Mouse (Mus musculus): ENCODE data around the gene Prtn3.

The Prtn3 gene

GRCm38 (mm10) chr10:79909092-79909922, 35.0 kb downstream of the Prtn3 start:
- peak; percentile 50 for DNase-seq (ENCODE audit: low read depth, low spot score)

DNA sequence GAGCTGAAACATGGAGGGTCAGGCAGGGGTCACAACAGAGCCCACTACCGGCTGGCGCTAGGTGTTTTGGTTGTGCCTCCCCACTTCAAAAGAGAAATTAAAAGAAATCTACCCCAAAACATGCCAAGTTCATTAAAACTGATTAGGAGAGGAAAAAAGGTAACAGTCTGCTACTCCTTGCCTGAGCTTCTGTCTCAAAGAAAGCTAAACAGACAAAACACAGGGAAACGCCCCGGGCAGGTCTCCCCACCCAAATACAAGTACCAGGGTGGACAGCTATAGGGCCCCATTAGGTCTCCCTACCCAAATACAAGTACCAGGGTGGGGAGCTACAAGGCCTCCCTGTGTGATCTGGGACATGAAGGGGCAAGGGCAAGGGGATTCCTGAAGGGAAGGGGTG, 36.3 kb downstream of the Prtn3 start, which contains the start of gene Gm26602:
Gene Gm26602 (plus strand): TSS at position 301 of the 400 bp plus-strand sequence.
- no peak for DNase-seq (ENCODE audit: low read depth, low spot score)

DNA sequence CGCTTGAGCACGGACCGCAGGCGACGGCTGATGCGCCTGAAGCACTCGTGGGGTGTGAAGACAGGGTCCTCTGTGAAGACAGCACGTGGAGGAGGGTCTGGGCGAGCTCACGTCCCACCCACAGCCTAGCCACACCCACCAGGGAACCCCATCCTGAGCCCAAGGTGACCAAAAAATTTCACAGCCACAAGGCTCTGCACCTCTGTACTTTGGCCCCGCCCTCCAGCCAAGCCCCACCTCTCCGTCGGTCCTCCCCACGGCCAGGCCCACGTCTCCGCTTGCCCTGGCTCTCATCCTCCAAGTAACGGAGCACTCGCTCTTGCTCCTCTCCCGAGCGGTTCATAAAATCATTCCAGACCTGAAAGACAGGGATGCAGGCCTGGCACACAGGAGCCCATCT, 38.1 kb downstream of the Prtn3 start:
- DNase-seq (ENCODE audit: low read depth, low spot score): no peak

DNA sequence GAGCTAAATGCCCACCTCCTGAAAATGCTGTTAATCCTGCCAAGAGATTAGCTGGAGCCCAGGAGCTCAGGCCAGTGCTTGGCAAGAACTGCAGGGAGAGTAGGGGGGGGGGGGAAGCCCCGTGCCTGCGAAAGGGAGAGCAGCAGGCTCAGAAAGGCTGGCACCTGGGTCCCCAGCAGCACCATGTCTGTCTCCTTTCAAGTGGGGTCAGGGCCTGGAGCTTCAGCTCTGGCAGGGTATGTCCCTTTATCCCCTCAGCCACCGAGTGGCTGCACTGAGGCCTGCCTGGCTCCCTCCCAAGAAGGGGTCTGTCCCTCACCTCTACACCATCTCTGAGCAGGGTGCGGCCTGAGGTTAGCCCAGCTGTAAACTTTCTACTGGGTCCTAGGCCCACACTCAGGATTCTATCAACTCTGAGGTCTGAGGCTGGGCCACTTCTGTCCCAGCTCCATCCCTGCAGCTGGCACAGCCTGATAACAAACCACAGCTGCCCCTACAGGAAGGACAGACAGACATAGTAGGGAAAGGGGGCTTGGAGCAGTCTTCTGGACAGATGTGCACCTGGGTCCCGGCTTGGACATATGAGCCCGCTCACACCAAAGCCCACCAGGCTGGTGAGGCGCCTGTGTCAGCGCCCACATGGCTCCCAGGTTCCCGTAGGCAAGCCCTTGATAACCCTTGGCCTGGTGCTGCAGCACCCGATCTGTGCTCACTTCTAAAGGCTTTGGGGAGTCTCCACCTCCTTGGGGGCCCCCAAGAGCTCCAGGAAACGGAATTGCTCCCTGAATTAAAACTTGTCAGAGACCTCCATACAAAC, 40.1 kb downstream of the Prtn3 start:
- peak; percentile 62 for DNase-seq (ENCODE audit: low read depth, low spot score)

DNA sequence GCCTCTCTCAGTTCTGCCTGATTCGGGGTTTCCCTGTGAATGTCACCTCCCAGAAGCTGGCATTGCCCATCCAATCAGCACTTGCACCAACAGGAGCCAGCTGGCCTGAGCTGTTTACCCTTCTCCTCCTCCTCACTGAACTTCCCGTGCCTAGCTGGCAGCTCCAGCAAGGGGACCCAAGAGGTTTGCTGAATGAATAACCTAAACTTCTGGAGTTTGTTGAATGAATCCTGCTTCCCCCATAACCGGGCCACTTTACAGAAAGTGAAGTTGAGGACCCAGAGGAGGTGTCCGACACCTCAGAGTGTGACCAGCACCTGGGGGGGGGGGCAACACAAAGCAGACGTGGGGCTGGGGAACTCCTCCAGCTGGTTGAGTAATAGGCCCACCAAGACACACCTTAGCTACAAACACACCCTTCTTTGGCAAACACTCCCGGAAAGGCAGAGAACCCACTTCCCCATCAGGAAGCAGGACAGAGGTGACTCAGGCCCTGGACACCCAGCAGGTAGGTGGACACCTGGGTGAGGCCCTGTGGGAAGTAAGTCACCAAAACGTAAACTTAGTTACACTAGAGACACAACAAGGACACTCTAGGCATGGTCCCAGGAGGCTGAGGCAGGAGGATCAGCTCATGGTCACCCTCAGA, 40.8 kb downstream of the Prtn3 start:
- no peak for DNase-seq (ENCODE audit: low read depth, low spot score)

DNA sequence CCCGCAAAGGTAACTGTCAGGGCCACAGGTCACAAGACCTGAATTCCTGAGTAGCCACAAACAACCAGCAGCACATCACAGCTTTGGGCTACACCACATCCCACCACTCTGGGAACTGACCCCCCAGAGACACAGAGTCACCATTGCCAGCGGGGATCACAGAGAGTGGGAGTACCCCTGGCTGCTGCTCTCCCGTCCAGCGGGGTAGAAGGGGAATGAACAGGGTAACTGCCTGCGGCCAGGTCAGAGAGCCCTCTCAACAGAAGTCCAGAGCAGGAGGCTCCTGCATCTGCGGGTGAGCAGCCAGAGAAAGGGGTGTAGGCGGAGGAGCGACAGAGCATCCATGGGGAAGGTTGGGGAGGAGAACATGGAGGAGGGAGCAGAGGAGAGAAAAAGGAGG, 41.8 kb downstream of the Prtn3 start:
- no peak for DNase-seq (ENCODE audit: low read depth, low spot score)

GRCm38 (mm10) chr10:79916808-79917531, 42.7 kb downstream of the Prtn3 start, which contains the start of gene Kiss1r:
Gene Kiss1r, plus strand, starts transcription at chr10:79916971.
- no peak for DNase-seq (ENCODE audit: low read depth, low spot score)

DNA sequence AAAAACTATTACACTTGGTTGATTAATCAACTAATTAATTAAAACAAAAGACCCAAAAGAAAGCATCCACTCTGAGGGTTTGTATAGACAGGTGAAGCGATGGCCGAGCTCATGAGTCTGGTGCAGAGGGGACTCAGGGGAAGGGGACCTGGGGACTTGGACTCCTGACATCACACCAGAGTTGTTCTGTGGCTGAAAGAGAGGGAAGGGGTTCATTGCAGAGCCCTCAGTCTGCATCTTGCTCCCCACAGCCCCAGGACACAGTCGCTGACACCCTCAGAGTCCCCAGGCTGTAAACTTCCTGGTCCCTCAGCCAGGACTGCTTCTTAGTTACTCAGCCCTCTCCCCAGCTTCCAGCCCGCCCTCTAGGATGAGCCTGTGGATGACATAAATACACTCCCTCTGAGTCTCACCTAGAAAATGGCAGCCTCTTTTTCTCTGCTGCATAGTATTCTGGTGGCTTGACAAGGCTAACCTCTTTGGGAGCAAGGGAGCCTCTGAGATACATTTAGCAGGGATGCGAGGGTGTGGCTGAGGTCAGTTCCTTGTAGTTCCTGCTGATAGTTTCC, 43.3 kb downstream of the Prtn3 start:
- no peak for DNase-seq (ENCODE audit: low read depth, low spot score)

DNA sequence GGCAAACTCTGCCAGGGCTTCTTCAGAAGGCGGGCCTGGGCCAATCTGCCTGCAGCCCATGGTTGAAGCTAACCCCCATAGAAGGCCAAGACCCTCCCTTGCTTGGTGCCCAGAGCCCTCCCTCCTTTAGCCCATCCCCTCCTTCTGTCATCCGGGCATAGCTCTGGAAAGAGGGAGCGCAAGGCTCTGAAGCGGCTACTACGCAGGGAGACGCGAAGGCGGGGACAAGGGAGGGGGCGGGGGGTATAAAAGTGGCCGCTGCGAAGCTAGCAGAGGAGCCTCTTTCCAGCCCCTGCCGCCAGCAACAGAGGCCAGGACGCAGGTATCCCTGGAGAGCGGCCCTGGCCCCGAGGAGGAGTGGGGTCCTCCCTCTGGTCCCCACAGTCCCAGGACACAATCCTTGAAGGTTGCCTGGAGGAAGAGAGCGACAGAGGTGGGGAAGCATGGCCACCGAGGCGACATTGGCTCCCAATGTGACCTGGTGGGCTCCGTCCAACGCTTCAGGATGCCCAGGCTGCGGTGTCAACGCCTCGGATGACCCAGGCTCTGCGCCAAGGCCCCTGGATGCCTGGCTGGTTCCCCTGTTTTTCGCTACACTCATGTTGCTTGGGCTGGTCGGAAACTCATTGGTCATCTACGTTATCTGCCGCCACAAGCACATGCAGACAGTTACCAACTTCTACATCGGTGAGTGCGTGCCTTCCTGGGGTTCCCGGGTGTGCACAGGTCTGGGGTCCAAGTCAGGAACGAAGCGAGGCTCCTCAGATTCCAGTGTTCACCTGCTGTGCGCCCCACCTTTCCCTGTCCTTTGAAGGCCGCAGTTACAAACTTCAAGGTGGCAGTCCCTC, 44.2 kb downstream of the Prtn3 start:
- DNase-seq (ENCODE audit: low read depth, low spot score): no peak

DNA sequence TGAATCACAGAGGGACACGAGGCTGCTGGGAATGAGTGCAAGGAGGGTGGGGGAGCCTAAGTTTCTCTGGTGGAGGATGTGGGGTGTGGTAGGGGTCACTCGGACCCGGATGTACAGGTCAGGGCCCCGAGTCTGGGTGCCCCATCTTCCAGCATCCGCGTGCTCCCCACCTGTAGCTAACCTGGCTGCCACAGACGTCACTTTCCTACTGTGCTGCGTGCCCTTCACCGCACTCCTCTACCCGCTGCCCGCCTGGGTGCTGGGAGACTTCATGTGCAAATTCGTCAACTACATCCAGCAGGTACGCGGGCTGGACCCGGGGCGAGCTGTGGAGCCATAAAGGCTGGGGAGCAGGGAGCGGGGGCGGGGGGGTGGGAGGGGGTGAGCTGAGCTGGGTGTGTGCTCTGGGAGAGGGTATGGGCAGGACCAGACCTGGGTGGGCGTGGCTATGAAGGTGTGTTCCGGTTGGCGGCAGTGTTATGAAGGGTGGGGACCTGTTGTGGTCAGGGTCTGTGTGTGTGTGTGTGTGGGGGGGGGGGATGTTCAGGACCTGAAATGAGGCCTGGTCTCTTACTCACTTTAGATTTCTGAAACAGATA, 45.1 kb downstream of the Prtn3 start:
- DNase-seq (ENCODE audit: low read depth, low spot score): no peak

DNA sequence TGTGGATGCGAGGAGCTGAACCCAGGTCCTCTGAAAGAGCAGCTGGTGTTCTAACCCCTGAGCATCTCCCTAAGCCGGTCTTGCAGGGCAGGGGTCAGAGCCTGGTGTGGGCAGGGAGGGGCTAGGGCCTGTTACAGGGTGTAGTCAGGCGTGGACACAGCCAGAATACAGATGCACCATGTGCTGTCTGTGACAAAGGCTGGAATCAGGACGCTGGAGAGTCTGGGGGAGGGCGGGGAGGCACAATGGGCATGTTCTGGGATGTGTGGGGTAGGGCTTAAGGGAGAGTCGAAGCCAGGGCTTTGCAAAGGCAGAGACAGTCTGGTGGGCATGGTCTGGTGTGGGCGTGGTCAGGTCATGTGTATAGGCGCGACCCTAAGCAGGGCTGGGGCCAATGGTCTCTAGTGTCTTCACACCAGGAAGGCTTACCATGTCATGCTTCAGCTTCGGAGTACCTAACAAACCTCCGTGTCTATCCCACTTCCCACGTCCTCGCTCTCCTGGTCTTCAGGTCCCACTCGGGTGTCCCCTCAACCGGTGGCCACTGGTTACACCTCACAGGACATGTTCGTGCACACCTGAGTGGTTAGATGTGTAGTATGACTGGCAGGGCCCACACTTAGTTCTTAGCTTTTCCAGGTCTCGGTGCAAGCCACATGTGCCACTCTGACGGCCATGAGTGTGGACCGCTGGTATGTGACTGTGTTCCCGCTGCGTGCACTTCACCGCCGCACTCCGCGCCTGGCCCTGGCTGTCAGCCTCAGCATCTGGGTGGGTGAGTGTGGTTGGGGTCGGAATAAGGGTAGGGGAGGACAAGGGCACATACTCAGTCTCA, 46.0 kb downstream of the Prtn3 start:
- DNase-seq (ENCODE audit: low read depth, low spot score): no peak

- no peak for DNase-seq (ENCODE audit: low read depth, low spot score)
Measured at GRCm38 (mm10) chr10:79920958-79921535, 46.8 kb downstream of the Prtn3 start, which contains the start of gene R3hdm4. Gene R3hdm4, minus strand, starts transcription at chr10:79921208.

- no peak for DNase-seq (ENCODE audit: low read depth, low spot score)
Measured at GRCm38 (mm10) chr10:79921572-79921971, 47.3 kb downstream of the Prtn3 start.

DNA sequence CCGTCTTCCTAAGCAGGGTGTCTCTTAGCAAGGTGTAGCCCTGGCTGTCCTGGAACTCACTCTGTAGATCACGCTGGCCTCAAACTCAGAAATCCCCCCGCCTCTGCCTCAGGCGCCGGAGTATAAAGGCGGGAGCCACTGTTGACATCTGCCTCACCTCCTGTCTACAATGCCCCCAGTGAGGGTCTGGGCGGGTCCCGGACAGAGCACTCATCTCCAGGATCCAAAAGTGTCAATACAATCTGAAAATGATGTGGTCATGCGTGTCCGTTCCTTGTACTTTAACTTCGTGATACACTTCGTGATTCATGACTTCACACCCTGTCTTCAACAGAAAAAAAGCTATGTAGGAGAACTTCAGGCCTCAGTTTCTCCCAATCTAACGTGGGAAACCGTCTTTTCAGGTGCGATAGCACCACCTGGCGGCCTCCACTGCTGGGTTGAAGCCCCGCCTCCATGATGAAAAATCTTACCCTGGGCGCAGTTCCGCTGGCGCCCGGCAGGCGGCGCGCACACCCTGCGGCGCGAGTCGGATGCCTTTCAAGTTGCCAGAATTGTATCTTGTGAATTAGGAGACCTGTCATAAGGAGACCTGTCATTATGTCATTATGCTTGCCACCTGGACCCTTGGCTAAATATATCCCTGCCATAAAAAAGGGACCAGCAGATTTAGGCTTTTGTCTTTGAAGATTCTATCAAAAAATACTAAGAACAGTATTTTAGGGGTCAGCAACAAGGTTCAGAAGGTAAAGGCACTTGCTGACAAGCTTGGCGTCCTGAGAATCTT, 50.9 kb downstream of the Prtn3 start:
- peak; percentile 79 for DNase-seq (ENCODE audit: low read depth, low spot score)

DNA sequence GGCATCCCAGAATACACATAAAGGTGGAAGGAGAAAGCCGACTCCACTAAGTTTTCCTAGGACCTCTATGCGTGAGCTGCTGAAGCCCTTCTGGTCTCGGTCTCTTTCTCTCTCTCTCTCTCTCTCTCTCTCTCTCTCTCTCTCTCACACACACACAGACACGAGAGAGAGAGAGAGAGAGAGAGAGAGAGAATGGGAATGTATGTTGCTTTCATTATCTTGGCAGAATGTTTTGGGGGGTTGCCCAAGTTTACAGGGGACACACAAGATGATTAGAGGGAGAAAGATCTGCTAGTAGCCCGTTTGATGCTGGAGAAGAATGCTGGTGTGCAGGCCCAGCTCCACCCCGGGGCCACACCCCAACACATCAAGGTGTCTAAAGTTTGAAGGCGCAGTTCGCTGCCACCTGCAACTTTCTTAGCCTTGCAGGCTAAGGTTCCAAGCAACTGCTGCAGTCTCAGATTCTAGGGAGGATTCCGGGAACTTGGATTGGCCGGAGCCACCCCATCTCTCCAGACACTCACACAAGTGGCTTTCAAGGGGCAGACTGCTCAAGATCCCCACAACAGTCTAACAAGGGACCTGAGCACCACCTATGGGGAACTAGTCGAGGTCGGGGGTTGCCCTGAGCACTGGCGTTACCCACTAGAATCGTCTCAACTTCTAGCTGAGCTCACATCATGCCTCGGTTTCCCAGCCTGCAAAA, 51.7 kb downstream of the Prtn3 start:
- DNase-seq (ENCODE audit: low read depth, low spot score): no peak

DNA sequence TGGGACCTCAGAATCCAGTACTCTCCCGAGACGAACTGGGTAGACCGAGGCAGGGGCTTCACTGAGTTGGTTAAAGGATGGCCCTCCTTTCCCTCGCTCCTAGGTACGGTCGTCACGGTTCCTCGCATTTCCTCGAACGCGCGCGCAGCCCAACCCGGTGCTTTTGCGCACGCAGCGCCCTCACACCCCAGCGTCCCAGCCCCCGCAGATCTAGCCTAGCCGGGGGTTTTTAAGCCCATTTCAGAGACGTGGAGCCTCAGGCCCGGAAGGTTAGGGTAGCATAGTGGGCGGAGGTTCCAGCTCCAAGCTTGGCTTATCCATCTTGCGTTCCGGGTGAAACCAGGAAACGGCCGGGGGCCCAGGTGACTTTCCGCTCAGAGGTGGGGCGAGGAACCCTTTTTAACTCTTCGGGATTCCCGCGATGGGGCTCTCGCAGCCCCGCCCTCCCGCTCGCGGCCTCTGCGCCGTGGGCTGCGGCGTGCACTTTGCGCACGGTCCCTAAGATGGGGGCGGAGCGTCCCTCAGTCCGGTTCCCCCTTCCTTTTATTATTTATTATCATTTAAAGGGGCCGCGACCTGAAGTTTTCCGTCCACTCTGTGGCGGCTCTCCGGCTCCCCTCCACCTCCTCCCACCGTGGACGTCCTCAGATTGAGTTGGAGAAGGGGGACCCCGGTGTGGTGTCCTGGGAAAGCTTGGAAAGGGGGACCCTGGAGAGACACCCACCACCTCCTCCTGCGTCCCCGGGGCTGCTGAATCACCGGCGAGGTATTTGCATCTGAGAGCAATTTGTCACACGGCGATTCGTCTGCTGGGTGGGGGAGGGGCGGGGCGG, 52.4 kb downstream of the Prtn3 start, which contains the start of gene Arid3a:
Gene Arid3a (plus strand): TSS at position 553 of the 833 bp plus-strand sequence.
- DNase-seq (ENCODE audit: low read depth, low spot score): peak; percentile 80

All from retina, adult 2 months (tissue).